Mouse (Mus musculus) megakaryocyte-erythroid progenitor cell, adult 5-6 weeks (primary cell): Measurements from ENCODE around the gene N4bp2l2. TPM values are rescaled to one million over a fixed set of nuclear protein-coding genes. Genes with fewer than 3 reads are reported as not detected.

ENCODE experiments used
- ATAC-seq: replicated peaks from 2 replicates; pipeline ENCODE4 v1.8.0; 2016; ENCODE audit warnings: mild to moderate bottlenecking, inconsistent platforms; ENCODE audit not compliant: severe bottlenecking, poor library complexity, low FRiP score, low TSS enrichment
- total RNA-seq, 2 experiments: library from RNA; stranded (forward) in 1 of 2; stranded (reverse) in 1 of 2; fragments of 200-1000, 215-1000 nt in 1 of 2; fragments of >200 nt in 1 of 2; fragmentation: Nextera tagmentation in 1 of 2; gene quantifications; 2 replicates each; pipeline ENCODE4 v1.2.3; 2014 to 2017

The N4bp2l2 gene
- total RNA-seq, 2 experiments from 2014 or later, result 87.5 to 108 TPM

DNA sequence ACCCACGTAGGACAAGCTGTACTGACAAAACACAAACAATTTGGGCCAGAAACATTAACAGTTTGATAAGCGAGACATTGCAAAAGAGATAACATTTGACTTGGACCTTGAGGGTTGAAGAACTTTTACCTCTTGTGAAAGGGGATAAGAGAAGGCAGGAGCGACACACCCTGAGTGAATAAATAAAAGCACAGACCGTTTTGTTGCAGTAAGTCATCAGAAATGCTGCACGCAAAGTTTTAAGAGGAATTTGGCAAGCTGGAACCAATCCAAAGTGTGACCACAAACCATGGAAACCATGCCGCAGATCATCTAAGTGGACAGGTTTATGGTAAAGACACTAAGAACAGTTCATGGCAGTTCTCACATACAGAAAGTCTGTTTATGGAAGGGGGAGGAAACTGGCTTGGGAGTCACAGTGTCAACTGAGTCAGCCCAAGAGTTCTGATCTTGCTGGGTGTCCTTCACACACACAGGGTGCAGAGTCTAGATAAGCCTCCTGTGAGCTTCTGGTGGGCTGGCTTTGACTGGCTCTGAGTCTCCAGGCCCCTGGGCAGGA lies 87.3 kb downstream of the N4bp2l2 start:
- ATAC-seq, result peak; percentile 80

DNA sequence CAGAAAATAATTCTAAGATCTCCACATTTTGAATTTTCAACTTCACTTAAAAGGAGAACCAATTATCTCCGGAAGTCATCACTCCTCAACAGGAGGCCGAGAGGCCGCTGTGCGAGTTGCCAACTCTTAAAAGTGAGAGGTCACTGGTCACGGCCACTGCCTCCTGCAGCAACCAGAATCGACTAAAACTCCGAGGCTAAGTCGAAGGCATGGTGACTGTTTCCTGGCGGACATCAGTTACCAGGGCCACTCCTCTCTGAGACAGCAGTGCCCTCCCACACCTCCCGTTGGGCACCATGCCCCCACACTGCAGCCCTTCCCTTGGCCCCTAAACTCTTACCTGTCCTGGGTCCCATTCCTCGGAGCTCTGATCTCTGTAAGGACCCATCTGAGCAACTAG lies 89.2 kb downstream of the N4bp2l2 start:
- no peak for ATAC-seq

GRCm38 (mm10) chr5:150574885-150575284 lies 91.1 kb downstream of the N4bp2l2 start:
- no peak for ATAC-seq

- ATAC-seq, result no peak
These were observed 91.6 kb downstream of the N4bp2l2 start for GRCm38 (mm10) chr5:150574403-150574802.

GRCm38 (mm10) chr5:150570496-150571219 lies 95.3 kb downstream of the N4bp2l2 start:
- ATAC-seq, result no peak

DNA sequence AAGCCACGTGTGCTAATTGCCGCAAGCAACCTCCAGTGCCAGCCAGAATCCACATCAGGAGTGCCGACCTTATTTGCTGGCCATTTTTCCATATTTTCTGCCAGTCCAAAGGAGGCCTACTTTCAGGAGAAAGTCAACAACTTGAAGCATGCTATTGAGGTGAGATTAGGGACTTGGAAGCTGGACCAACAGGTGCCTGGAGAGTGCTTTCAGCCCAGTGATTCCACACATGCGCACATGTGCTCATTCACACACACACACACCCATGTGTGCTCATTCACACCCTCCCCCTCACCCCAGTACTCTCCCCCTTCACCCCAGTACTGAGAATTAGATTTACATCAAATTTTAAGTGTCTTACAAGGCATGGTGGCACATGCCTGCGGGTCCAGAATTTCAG lies 99.0 kb downstream of the N4bp2l2 start:
- no peak for ATAC-seq

GRCm38 (mm10) chr5:150566226-150566625 lies 99.8 kb downstream of the N4bp2l2 start:
- no peak for ATAC-seq

DNA sequence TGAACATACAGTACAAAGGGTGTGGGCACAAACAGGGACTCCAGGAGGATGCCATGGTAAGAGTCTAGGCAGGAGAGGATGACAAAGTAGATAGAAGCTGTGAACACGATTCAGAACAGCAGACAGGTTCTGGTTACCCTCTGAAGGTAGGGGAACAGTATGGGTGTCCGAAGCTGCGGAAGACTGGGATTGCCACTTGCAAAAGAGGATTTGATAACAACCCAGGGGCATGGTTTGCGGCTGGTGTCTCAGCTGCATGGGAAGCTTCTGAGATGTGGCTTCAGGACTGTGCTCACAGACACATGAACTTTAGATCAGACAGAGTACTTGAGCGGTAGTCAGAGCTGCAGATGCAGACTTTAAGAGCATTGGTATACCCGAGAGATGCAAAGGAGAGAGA lies 101.6 kb downstream of the N4bp2l2 start:
- ATAC-seq, result no peak

DNA sequence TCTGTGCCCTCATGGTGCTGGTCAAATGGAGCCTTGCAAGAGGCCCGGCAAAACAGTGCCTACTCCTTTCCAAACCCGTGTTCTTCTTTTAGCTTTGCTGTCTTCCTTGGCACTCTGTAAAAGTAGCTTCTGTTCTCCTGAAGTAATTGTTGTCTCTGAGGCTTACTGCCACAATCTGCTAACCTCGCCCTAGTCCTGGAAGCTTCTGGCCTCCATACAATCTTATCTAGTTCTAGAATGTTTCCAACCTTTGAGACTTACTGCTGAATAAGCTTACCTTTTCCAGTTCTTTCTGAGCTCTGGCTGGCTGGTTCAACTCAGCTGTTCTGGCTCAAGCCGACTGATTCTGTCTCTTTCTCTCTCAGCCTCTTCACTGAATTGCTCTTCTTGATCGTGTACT lies 104.2 kb downstream of the N4bp2l2 start:
- 0 out of 2 replicates have a peak, but pooled peaks have one; percentile 15 for ATAC-seq

DNA sequence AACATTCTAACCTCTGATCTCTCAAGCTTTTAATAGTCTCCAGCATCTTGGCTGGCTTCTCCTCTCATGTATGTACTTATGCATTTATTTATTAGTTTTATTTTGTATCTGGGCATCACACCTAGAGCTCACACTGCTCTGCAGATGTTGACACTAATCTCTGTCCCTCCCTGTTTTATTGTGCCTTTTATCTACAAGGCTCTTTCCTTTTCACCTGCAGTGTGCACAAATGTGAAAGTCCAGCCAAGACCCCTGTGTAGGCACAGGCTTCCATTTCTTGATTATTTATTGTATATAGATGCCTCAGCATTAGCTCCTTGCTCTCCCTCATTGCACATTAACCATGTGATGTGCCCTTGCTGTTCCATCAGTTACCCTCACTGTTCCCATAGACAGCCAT lies 104.6 kb downstream of the N4bp2l2 start:
- ATAC-seq, result no peak

DNA sequence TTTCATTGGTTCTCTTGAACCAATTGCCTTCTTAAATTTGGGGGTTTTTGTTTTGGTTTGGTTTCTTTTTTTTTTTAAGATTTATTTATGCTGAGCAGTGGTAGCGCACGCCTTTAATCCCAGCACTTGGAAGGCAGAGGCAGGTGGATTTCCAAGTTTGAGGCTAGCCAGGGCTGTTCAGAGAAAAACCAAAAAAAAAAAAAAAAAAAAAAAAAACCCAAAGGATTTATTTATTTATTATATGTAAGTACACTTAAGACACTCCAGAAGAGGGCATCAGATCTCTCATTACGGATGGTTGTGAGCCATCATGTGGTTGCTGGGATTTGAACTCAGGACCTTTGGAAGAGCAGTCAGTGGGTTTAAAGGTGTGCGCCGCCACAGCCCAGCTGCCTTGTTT lies 105.1 kb downstream of the N4bp2l2 start:
- ATAC-seq, result no peak

- no peak for ATAC-seq
These were observed 106.4 kb downstream of the N4bp2l2 start for GRCm38 (mm10) chr5:150559519-150560103.

Other genes starting within 250 kb of the N4bp2l2 start
- gene Zar1l, start 148.0 kb downstream of the N4bp2l2 start, total RNA-seq (2014; fragmentation: Nextera tagmentation), result not detected in 2 replicates
- not detected in 2 replicates for gene Zar1l, start 148.0 kb downstream of the N4bp2l2 start, total RNA-seq (2017)
- 55.6 and 86.4 TPM in 2 replicates for gene Brca2, start 143.6 kb downstream of the N4bp2l2 start, total RNA-seq (2014; fragmentation: Nextera tagmentation)
- gene Brca2, start 143.6 kb downstream of the N4bp2l2 start, total RNA-seq (2017), result 28.6 and 62.9 TPM in 2 replicates
- gene N4bp2l1, start 69.0 kb downstream of the N4bp2l2 start, total RNA-seq (2014; fragmentation: Nextera tagmentation), result 24.2 and 28.8 TPM in 2 replicates
- gene N4bp2l1, start 69.0 kb downstream of the N4bp2l2 start, total RNA-seq (2017), result 16.4 and 23.7 TPM in 2 replicates
- 57.2 and 57.4 TPM in 2 replicates for gene Pds5b, start 7.6 kb upstream of the N4bp2l2 start, total RNA-seq (2014; fragmentation: Nextera tagmentation)
- gene Pds5b, start 7.6 kb upstream of the N4bp2l2 start, total RNA-seq (2017), result 30.0 and 36.7 TPM in 2 replicates